Comparison of ENCODE assay signal across 9 mouse cellular contexts in the genomic region with DNA sequence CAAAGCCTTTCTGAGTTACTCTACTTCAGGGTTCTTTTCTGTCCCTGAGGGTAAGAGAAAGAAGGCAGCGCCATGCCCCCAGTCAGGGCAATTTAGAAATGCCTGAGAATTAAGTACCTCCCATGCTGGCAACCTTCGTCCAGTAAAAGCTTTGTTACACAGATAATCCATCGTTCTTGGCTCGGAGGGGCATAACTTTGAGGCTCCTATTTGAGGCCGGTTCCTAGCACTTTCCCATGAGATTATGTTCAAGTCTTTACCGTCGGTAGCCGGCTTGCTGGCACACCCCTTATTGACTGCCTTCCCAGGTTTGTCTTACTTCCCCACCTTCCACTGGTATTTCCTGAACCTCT. TPM values are rescaled to one million over a fixed set of nuclear protein-coding genes. Genes with fewer than 3 reads are reported as not detected.
DNase-seq lines count a peak whose midpoint lies in the region; ATAC-seq and TF ChIP-seq lines count a peak whose summit lies in the region.
"Had no signal": no experiment of that assay in that cellular context is flagged by ENCODE, and none has a peak within 500 bp of the region (broad histone marks: within the 10 kb centered on the region; RNA-seq: fewer than 3 reads in every experiment).

No protein-coding gene starts in this region.

- no peak overlapping the region for H3K4me3 ChIP-seq in liver, embryonic 11.5 days (ENCODE audit: low read depth, low read length)
- H3K4me3 ChIP-seq in liver, embryonic 12.5 days, result no peak overlapping the region
- H3K4me3 ChIP-seq in hindbrain, embryonic 13.5 days, result 0 out of 2 replicates have a peak overlapping the region, but pooled peaks have one; percentile 15
- no peak overlapping the region for H3K4me3 ChIP-seq in midbrain, postnatal 0 days (ENCODE audit: low read depth, low read length)

- no peak for TF ChIP-seq CTCF in midbrain, postnatal 0 days (IDR thresholded peaks at IDR 0.05)

- 81% methylated on average over 8 of the region's 8 CpGs for WGBS in liver, embryonic 11.5 days
- 71% methylated on average over 8 of the region's 8 CpGs for WGBS in liver, embryonic 12.5 days (ENCODE audit: insufficient replicate concordance)
- WGBS in hindbrain, embryonic 13.5 days, result 36% methylated on average over 8 of the region's 8 CpGs
- WGBS in midbrain, postnatal 0 days, result 41% methylated on average over 8 of the region's 8 CpGs

- peak; percentile 27; the same call in 1 of the 2 replicates for ATAC-seq in cerebellum, adult (ENCODE audit: insufficient number of reproducible peaks, low FRiP score, low TSS enrichment)
- ATAC-seq in liver, embryonic 11.5 days (replicated peaks; ENCODE audit: low FRiP score), result no peak
- ATAC-seq in liver, embryonic 12.5 days, result no peak
- ATAC-seq in hindbrain, embryonic 13.5 days (ENCODE audit: low FRiP score), result peak; percentile 18; the same call in 1 of the 2 replicates
- no peak for ATAC-seq in midbrain, postnatal 0 days (ENCODE audit: low FRiP score)
- ATAC-seq: inflammation-experienced regulatory T-cells, adult 6 months had no signal

- no peaks in the 10 kb centered on the region for H3K9me3 ChIP-seq in liver, embryonic 11.5 days (ENCODE audit: control insufficient read depth, low read length)
- no peaks in the 10 kb centered on the region for H3K9me3 ChIP-seq in liver, embryonic 12.5 days (replicated peaks)
- no peaks in the 10 kb centered on the region for H3K9me3 ChIP-seq in hindbrain, embryonic 13.5 days
- H3K9me3 ChIP-seq in midbrain, postnatal 0 days (ENCODE audit: low read length), result no peaks in the 10 kb centered on the region

- no peaks in the 10 kb centered on the region for H3K36me3 ChIP-seq in liver, embryonic 11.5 days (ENCODE audit: control insufficient read depth, insufficient read depth, low read length)
- no peaks in the 10 kb centered on the region for H3K36me3 ChIP-seq in liver, embryonic 12.5 days
- H3K36me3 ChIP-seq in hindbrain, embryonic 13.5 days, result no peaks in the 10 kb centered on the region
- H3K36me3 ChIP-seq in midbrain, postnatal 0 days (ENCODE audit: insufficient read depth, low read length), result no peaks in the 10 kb centered on the region

- no peak overlapping the region for H3K27ac ChIP-seq in liver, embryonic 11.5 days (ENCODE audit: low read depth, low read length)
- H3K27ac ChIP-seq in liver, embryonic 12.5 days, result no peak overlapping the region
- no peak overlapping the region for H3K27ac ChIP-seq in hindbrain, embryonic 13.5 days
- H3K27ac ChIP-seq in midbrain, postnatal 0 days (ENCODE audit: low read depth, low read length), result no peak overlapping the region

- H3K4me2 ChIP-seq in liver, embryonic 11.5 days, result no peak overlapping the region
- no peak overlapping the region for H3K4me2 ChIP-seq in liver, embryonic 12.5 days
- peak overlapping the region; percentile 32 for H3K4me2 ChIP-seq in hindbrain, embryonic 13.5 days
- H3K4me2 ChIP-seq in midbrain, postnatal 0 days (ENCODE audit: low read depth, low read length, poor library complexity, severe bottlenecking), result peak overlapping the region; percentile 39

- no peaks in the 10 kb centered on the region for H3K4me1 ChIP-seq in liver, embryonic 11.5 days (replicated peaks; ENCODE audit: control insufficient read depth, insufficient read depth, low read length)
- H3K4me1 ChIP-seq in liver, embryonic 12.5 days, result no peaks in the 10 kb centered on the region
- peaks cover 7% of the 10 kb centered on the region for H3K4me1 ChIP-seq in hindbrain, embryonic 13.5 days (replicated peaks)
- no peaks in the 10 kb centered on the region for H3K4me1 ChIP-seq in midbrain, postnatal 0 days (ENCODE audit: insufficient read depth, low read length)

- no peak for DNase-seq in cerebellum, postnatal 36 days
- peak; percentile 22 for DNase-seq in liver, embryonic 11.5 days (ENCODE audit: low spot score)
- no peak for DNase-seq in midbrain, postnatal 0 days (ENCODE audit: low spot score)
- DNase-seq in right cerebral cortex, postnatal 25 days, result no peak
- no peak for DNase-seq in gastrocnemius, postnatal 25 days

- H3K27me3 ChIP-seq in liver, embryonic 11.5 days (replicated peaks; ENCODE audit: control insufficient read depth, insufficient read depth, low read length), result no peaks in the 10 kb centered on the region
- H3K27me3 ChIP-seq in liver, embryonic 12.5 days (replicated peaks), result no peaks in the 10 kb centered on the region
- no peaks in the 10 kb centered on the region for H3K27me3 ChIP-seq in hindbrain, embryonic 13.5 days
- H3K27me3 ChIP-seq in midbrain, postnatal 0 days (ENCODE audit: insufficient read depth, low read length), result no peaks in the 10 kb centered on the region

- no peak overlapping the region for H3K9ac ChIP-seq in liver, embryonic 11.5 days (ENCODE audit: low read depth, low read length)
- no peak overlapping the region for H3K9ac ChIP-seq in liver, embryonic 12.5 days
- no peak overlapping the region for H3K9ac ChIP-seq in hindbrain, embryonic 13.5 days
- no peak overlapping the region for H3K9ac ChIP-seq in midbrain, postnatal 0 days (replicated peaks; ENCODE audit: low read length, poor library complexity, severe bottlenecking)

RNA-seq across cellular contexts. Expression of gene Sap30, which starts 10.8 kb away (rescaled TPM):
- 42.9 and 45.7 TPM in 2 replicates for polyA plus RNA-seq in liver, embryonic 11.5 days (2014; fragmentation: Nextera tagmentation; extraction: Ambion mirVana)
- polyA plus RNA-seq in liver, embryonic 12.5 days (2016; fragmentation: Nextera tagmentation; extraction: Ambion mirVana), result 26.9 and 27.8 TPM in 2 replicates
- 46.1 and 48.1 TPM in 2 replicates for polyA plus RNA-seq in hindbrain, embryonic 13.5 days (2015; fragmentation: Nextera tagmentation; extraction: Ambion mirVana)
- 18.0 and 21.0 TPM in 2 replicates for total RNA-seq in midbrain, postnatal 0 days (2014; rRNA removed)
- polyA plus RNA-seq in midbrain, postnatal 0 days (2015; fragmentation: Nextera tagmentation; extraction: Ambion mirVana), result 14.4 and 14.6 TPM in 2 replicates
- total RNA-seq in gastrocnemius, postnatal 25 days (2021), result 10 to 100 TPM; 10.2 to 18.5 TPM

RNA-seq across cellular contexts. Expression of gene Hmgb2, which starts 13.2 kb away (rescaled TPM):
- 539 and 542 TPM in 2 replicates for polyA plus RNA-seq in liver, embryonic 11.5 days (2014; fragmentation: Nextera tagmentation; extraction: Ambion mirVana)
- polyA plus RNA-seq in liver, embryonic 12.5 days (2016; fragmentation: Nextera tagmentation; extraction: Ambion mirVana), result 380 and 430 TPM in 2 replicates
- 115 and 140 TPM in 2 replicates for polyA plus RNA-seq in hindbrain, embryonic 13.5 days (2015; fragmentation: Nextera tagmentation; extraction: Ambion mirVana)
- total RNA-seq in midbrain, postnatal 0 days (2014; rRNA removed), result 11.2 and 12.3 TPM in 2 replicates
- polyA plus RNA-seq in midbrain, postnatal 0 days (2015; fragmentation: Nextera tagmentation; extraction: Ambion mirVana), result 34.8 and 50.4 TPM in 2 replicates
- total RNA-seq in gastrocnemius, postnatal 25 days (2021), result 1 to 10 TPM; 2.7 to 5.6 TPM

RNA-seq across cellular contexts. Expression of gene Scrg1, which starts 42.7 kb away (rescaled TPM):
- polyA plus RNA-seq in liver, embryonic 11.5 days (2014; fragmentation: Nextera tagmentation; extraction: Ambion mirVana), result not detected in 2 replicates
- polyA plus RNA-seq in liver, embryonic 12.5 days (2016; fragmentation: Nextera tagmentation; extraction: Ambion mirVana), result 0.18 TPM in 1 of 2 replicates, not detected in the other
- 1.4 and 2.4 TPM in 2 replicates for polyA plus RNA-seq in hindbrain, embryonic 13.5 days (2015; fragmentation: Nextera tagmentation; extraction: Ambion mirVana)
- total RNA-seq in midbrain, postnatal 0 days (2014; rRNA removed), result 11.2 and 16.3 TPM in 2 replicates
- polyA plus RNA-seq in midbrain, postnatal 0 days (2015; fragmentation: Nextera tagmentation; extraction: Ambion mirVana), result 35.2 and 37.7 TPM in 2 replicates
- total RNA-seq in gastrocnemius, postnatal 25 days (2021), result not detected
- polyA plus RNA-seq: inflammation-experienced regulatory T-cells, adult 6 months had no signal

Comparison
In these comparisons a context has a peak if more than half of its experiments do, and no peak if none do; other contexts are left out.
1. ATAC-seq: peak in cerebellum, adult (single experiment) and hindbrain, embryonic 13.5 days (single experiment); none in liver, embryonic 11.5 days (single experiment), liver, embryonic 12.5 days (single experiment) and midbrain, postnatal 0 days (single experiment).
2. H3K4me2 ChIP-seq: peak in hindbrain, embryonic 13.5 days (single experiment) and midbrain, postnatal 0 days (single experiment); none in liver, embryonic 11.5 days (single experiment) and liver, embryonic 12.5 days (single experiment).
3. RNA of gene Scrg1, which starts 42.7 kb away (polyA plus RNA-seq): 35.2 to 37.7 TPM in midbrain, postnatal 0 days; 1.4 to 2.4 TPM in hindbrain, embryonic 13.5 days, 0.18 TPM in liver, embryonic 12.5 days and not detected in liver, embryonic 11.5 days; every median in the first group is over 10 times any median in the second.